Mouse (Mus musculus): Measurements from ENCODE around the gene Chrna1. TPM values are rescaled to one million over a fixed set of nuclear protein-coding genes. Genes with fewer than 3 reads are reported as not detected.

Chrna1 gene
- polyA plus RNA-seq (2014; fragmentation: Nextera tagmentation; extraction: Ambion mirVana), result 0.18 and 0.32 TPM in 2 replicates

DNA sequence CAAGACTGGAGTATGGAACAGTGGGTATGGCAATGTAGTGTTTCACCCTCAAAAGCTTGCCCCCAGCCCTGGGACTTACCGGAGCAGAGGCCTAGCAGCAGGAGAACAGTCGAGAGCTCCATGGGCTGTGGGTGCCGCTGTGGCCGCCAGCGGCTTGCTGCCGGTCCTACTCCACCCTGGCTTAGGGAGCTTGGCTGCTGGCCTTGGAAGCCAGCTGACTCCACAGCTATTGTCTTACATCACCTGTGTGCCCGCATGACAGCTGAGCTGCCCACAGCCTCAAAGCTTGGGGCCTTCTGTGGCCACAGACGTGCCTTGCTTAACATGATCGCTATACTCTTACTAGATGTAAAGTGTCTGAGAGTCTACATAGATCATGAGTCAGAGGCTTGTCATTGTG, at the start of gene Chrna1:
Gene Chrna1, minus strand, starts transcription at position 173 of the 400 bp plus-strand sequence.
- no peak within 1 kb of the TSS for H3K27ac ChIP-seq
- H3K4me3 ChIP-seq (replicated peaks; ENCODE audit: low read length), result no peak within 1 kb of the TSS
- H3K9me3 ChIP-seq (ENCODE audit: control insufficient read depth, low read length), result no peaks in the 10 kb centered on the region
- no peak for ATAC-seq (ENCODE audit: low FRiP score)
- peaks cover 3% of the 10 kb centered on the region; the same call in 1 of the 2 replicates for H3K27me3 ChIP-seq (ENCODE audit: control insufficient read depth, insufficient read depth, low read length)
- no peaks in the 10 kb centered on the region for H3K36me3 ChIP-seq (replicated peaks; ENCODE audit: control insufficient read depth, insufficient read depth)
- 92% methylated on average over 9 of the region's 9 CpGs for WGBS
- H3K4me1 ChIP-seq (replicated peaks; ENCODE audit: control insufficient read depth, insufficient read depth, low read length), result no peaks in the 10 kb centered on the region; the same call in 1 of the 2 replicates
- H3K4me2 ChIP-seq (replicated peaks), result no peak within 1 kb of the TSS
- DNase-seq (ENCODE audit: low spot score), result no peak
- no peak within 1 kb of the TSS for H3K9ac ChIP-seq

DNA sequence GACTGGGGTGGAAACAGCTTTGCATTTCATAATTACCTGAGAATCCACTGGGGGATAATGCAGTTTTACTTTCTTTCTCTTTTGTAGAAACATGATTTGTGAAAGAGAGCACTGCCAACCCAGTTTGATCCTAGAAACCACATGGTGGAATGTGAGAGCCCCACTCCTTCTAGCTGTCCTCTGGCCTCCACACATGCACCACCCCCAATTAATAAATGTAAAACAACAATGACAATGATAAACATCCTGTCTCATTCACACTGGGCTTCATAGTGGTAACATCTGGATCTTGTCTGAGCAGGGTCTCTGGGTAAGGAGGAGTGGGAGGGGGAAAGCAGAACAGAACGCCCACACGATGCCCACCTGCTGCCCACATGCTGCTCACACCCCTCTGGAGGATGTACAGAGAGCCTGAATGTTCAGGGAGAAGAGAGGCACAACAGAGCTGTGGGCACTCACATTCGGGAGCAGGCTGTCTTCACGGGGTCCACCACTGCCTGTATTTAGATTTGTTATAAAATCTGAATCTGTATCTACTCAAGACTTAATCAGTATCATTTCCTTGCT, 38.4 kb upstream of the Chrna1 start:
- Histone ChIP-seq H3K27me3 (ENCODE audit: control insufficient read depth, insufficient read depth, low read length) (no peaks in the 10 kb centered on the region), H3K36me3 (replicated peaks; ENCODE audit: control insufficient read depth, insufficient read depth) (peaks cover 56% of the 10 kb centered on the region), H3K4me3 (replicated peaks; ENCODE audit: low read length) (no peak overlapping the region), H3K4me2 (replicated peaks) (no peak overlapping the region), H3K9ac (no peak overlapping the region), H3K27ac (peak overlapping the region; percentile 20; the same call in 1 of the 2 replicates), H3K9me3 (ENCODE audit: control insufficient read depth, low read length) (no peaks in the 10 kb centered on the region), H3K4me1 (replicated peaks; ENCODE audit: control insufficient read depth, insufficient read depth, low read length) (no peaks in the 10 kb centered on the region)
- 74% methylated on average over 4 of the region's 4 CpGs for WGBS
- ATAC-seq (ENCODE audit: low FRiP score), result no peak
- DNase-seq (ENCODE audit: low spot score), result no peak

DNA sequence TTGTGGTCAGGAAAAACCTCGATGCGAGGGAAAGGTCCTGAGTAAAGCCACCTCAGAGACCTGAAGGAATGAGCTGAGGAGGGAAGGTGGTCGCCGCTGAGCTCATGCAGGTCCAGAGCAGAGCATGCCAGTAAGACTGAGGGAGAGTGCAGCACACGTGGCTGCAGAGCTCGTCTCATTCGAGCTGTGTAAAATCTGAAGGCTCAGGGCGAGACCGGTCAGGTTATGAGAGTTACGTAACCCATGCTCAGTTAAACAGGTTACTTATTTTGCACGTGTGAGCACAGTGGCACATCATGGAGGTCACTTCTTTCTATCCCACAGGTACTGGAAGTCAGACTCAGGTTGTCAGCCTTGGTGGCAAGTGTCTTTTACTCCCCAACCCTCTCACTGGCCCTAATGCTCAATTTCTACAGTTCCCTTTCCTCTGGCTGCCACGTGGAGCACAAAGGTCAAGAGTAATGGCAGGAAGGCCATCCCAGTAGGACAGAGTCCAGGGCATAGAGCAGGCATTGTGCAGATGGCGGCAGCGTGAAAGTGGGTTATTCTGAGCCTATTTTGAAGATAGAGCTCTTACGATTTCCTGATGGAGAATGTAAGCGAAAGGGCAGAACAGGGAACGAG, 36.4 kb upstream of the Chrna1 start:
- 91% methylated on average over 17 of the region's 17 CpGs for WGBS
- Histone ChIP-seq H3K9ac (no peak overlapping the region), H3K27me3 (ENCODE audit: control insufficient read depth, insufficient read depth, low read length) (no peaks in the 10 kb centered on the region), H3K4me2 (replicated peaks) (no peak overlapping the region), H3K4me3 (replicated peaks; ENCODE audit: low read length) (no peak overlapping the region), H3K4me1 (replicated peaks; ENCODE audit: control insufficient read depth, insufficient read depth, low read length) (no peaks in the 10 kb centered on the region), H3K27ac (no peak overlapping the region), H3K36me3 (replicated peaks; ENCODE audit: control insufficient read depth, insufficient read depth) (peaks cover 57% of the 10 kb centered on the region), H3K9me3 (ENCODE audit: control insufficient read depth, low read length) (no peaks in the 10 kb centered on the region)
- DNase-seq (ENCODE audit: low spot score) (no peak), ATAC-seq (ENCODE audit: low FRiP score) (no peak)

DNA sequence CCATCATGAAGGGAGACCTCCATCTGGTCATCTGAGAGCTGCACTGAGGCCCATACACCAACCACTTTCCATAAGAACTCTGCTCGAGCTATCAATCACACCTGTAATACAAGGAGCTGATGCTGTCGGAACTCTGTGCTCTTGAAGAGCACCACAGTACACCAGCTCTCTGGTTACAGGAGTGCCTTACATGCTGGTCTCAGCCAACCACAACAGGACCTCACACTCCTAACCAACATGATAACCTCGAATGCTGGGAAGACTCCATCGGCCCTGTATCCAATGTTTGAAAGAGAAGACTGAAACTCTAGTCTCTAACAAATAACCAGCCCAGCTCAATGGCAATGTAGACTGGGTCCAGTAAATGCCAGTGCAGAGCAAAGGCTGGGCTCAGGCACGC, 35.3 kb upstream of the Chrna1 start:
- 95% methylated on average over 5 of the region's 5 CpGs for WGBS
- Histone ChIP-seq H3K4me3 (replicated peaks; ENCODE audit: low read length) (no peak overlapping the region), H3K27me3 (ENCODE audit: control insufficient read depth, insufficient read depth, low read length) (no peaks in the 10 kb centered on the region), H3K4me2 (replicated peaks) (no peak overlapping the region), H3K9me3 (ENCODE audit: control insufficient read depth, low read length) (no peaks in the 10 kb centered on the region), H3K36me3 (replicated peaks; ENCODE audit: control insufficient read depth, insufficient read depth) (peaks cover 59% of the 10 kb centered on the region), H3K27ac (no peak overlapping the region), H3K4me1 (replicated peaks; ENCODE audit: control insufficient read depth, insufficient read depth, low read length) (no peaks in the 10 kb centered on the region), H3K9ac (no peak overlapping the region)
- DNase-seq (ENCODE audit: low spot score), result no peak
- no peak for ATAC-seq (ENCODE audit: low FRiP score)

DNA sequence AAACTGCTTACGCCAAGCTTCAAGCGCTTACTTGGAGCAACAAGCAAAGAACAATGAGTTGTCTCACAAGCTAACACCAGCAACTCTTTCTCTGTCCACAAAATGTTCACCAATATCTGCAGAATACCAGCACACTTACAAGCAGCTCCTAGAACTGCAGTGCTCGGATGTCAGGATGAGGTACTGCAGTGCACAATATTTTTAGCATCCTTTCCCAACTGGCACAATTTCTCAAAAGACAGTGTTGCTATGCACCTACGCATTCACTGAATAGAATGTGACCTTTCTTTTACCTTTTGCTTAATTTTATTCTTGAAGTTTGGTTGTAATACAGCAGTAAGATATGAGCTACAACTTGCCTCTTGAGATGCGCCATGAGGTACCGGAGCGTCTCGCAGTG, 34.2 kb upstream of the Chrna1 start:
- Histone ChIP-seq H3K9ac (no peak overlapping the region), H3K36me3 (replicated peaks; ENCODE audit: control insufficient read depth, insufficient read depth) (peaks cover 59% of the 10 kb centered on the region), H3K9me3 (ENCODE audit: control insufficient read depth, low read length) (no peaks in the 10 kb centered on the region), H3K27ac (no peak overlapping the region), H3K27me3 (ENCODE audit: control insufficient read depth, insufficient read depth, low read length) (no peaks in the 10 kb centered on the region), H3K4me3 (replicated peaks; ENCODE audit: low read length) (no peak overlapping the region), H3K4me1 (replicated peaks; ENCODE audit: control insufficient read depth, insufficient read depth, low read length) (no peaks in the 10 kb centered on the region), H3K4me2 (replicated peaks) (no peak overlapping the region)
- DNase-seq (ENCODE audit: low spot score), result no peak
- no peak for ATAC-seq (ENCODE audit: low FRiP score)
- 96% methylated on average over 8 of the region's 8 CpGs for WGBS

DNA sequence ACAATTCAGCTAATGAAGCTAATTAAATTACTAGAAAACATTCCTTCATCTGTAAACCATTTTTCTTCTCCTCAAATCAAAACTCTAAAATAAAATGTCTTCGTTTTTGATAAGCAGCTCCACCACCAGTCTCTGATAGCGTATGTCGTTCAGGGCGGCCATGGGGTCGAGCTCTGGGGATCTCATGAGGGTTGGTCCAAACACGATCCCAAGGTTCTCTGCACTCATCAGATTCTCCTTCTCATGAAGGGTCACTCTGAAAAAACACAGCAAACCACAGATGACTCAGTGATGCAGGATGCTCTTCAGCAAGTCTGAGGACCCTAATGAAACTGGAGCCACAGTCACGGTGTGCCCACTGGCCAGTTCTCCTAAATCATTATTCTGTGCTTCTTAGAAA, 32.8 kb upstream of the Chrna1 start:
- H3K4me3 ChIP-seq (replicated peaks; ENCODE audit: low read length), result no peak overlapping the region
- no peaks in the 10 kb centered on the region for H3K27me3 ChIP-seq (ENCODE audit: control insufficient read depth, insufficient read depth, low read length)
- H3K4me2 ChIP-seq (replicated peaks), result no peak overlapping the region
- H3K9ac ChIP-seq, result no peak overlapping the region
- 97% methylated on average over 7 of the region's 7 CpGs for WGBS
- H3K4me1 ChIP-seq (replicated peaks; ENCODE audit: control insufficient read depth, insufficient read depth, low read length), result no peaks in the 10 kb centered on the region
- peaks cover 53% of the 10 kb centered on the region for H3K36me3 ChIP-seq (replicated peaks; ENCODE audit: control insufficient read depth, insufficient read depth)
- no peak overlapping the region for H3K27ac ChIP-seq
- ATAC-seq (ENCODE audit: low FRiP score) (no peak), DNase-seq (ENCODE audit: low spot score) (no peak)
- no peaks in the 10 kb centered on the region for H3K9me3 ChIP-seq (ENCODE audit: control insufficient read depth, low read length)

DNA sequence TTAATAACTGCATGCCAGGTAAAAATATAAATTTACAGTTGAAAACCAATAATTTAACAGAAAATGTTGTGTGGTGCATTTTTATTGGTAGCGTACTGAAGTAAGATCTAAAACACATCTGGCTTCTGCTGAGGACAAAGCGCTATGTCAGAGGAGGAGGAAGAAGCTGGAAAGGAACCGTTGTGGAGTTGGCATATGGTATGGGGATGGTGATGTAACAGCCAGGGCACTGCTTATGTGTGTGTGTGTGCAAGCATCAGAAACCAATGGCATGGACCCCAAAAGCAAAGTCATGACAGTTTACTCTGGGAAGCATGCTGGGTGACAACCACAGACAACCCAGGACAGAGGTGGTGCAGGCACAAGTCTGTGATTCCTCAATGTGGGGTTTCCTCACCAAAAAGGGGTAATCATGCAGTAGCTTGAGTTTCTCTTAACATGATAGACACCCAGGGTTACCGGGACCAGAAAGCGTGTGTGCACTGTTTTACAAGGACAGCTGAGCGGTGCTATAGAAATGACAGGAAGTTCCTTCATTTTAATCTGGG, 32.3 kb upstream of the Chrna1 start:
- no peak for ATAC-seq (ENCODE audit: low FRiP score)
- no peaks in the 10 kb centered on the region for H3K27me3 ChIP-seq (ENCODE audit: control insufficient read depth, insufficient read depth, low read length)
- peaks cover 48% of the 10 kb centered on the region for H3K36me3 ChIP-seq (replicated peaks; ENCODE audit: control insufficient read depth, insufficient read depth)
- no peaks in the 10 kb centered on the region for H3K4me1 ChIP-seq (replicated peaks; ENCODE audit: control insufficient read depth, insufficient read depth, low read length)
- H3K27ac ChIP-seq, result no peak overlapping the region
- H3K9ac ChIP-seq, result no peak overlapping the region
- no peak overlapping the region for H3K4me2 ChIP-seq (replicated peaks)
- no peak overlapping the region for H3K4me3 ChIP-seq (replicated peaks; ENCODE audit: low read length)
- no peak for DNase-seq (ENCODE audit: low spot score)
- WGBS, result 94% methylated on average over 6 of the region's 6 CpGs
- no peaks in the 10 kb centered on the region for H3K9me3 ChIP-seq (ENCODE audit: control insufficient read depth, low read length)

DNA sequence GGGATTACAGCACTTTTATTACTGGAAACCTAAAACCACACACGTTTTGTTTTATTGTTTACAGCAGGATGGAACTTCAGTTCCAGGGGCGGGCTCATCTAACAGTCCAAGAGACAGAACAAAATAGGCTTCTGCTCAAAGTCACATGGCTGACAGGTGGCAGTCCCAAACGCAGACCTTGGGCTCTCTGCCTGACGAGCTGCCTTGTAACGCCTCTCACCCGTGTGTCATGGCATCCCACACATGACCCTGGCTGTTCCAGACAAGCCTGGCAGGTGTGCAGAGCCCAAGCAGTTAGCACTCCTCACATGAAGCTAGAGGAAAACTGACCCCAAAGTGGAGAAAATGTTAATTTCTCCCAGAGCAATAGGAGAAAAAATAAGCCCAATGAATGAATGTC, 31.7 kb upstream of the Chrna1 start:
- DNase-seq (ENCODE audit: low spot score), result no peak

DNA sequence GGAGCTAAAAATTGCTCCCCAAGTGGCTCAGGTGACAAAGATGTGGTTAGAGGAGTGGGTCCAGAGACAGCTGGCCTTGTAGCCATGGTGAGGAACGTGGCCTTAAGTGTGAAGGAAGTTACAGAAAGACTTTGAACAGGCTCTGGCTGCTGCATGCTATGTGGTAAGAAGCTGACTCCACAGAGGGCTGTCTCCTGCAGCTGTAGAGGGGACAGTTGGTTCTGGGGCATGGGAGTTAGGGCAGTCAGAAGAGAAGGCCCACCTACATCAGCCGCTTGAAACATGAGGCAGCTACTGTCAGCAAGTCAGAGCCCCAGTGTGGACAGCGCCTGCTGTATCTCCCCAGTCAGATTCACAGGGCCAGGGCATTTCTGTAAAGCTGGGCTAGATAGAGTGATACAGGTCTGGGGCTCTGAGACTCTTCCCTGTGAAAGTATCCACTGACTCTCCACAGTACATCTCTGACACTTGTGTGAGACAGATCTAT, 29.6 kb upstream of the Chrna1 start:
- H3K36me3 ChIP-seq (replicated peaks; ENCODE audit: control insufficient read depth, insufficient read depth), result peaks cover 33% of the 10 kb centered on the region
- no peak overlapping the region for H3K9ac ChIP-seq
- ATAC-seq (ENCODE audit: low FRiP score) (no peak), DNase-seq (ENCODE audit: low spot score) (no peak)
- WGBS, result 96% methylated on average over 3 of the region's 3 CpGs
- H3K9me3 ChIP-seq (ENCODE audit: control insufficient read depth, low read length), result no peaks in the 10 kb centered on the region
- no peak overlapping the region for H3K4me2 ChIP-seq (replicated peaks)
- H3K4me3 ChIP-seq (replicated peaks; ENCODE audit: low read length), result no peak overlapping the region
- peaks cover 6% of the 10 kb centered on the region for H3K4me1 ChIP-seq (replicated peaks; ENCODE audit: control insufficient read depth, insufficient read depth, low read length)
- H3K27ac ChIP-seq, result no peak overlapping the region
- no peaks in the 10 kb centered on the region for H3K27me3 ChIP-seq (ENCODE audit: control insufficient read depth, insufficient read depth, low read length)

More for the DNA sequence above, 31.7 kb upstream of the Chrna1 start:
- Histone ChIP-seq H3K4me3 (replicated peaks; ENCODE audit: low read length) (no peak overlapping the region), H3K4me2 (replicated peaks) (no peak overlapping the region), H3K27ac (no peak overlapping the region), H3K27me3 (ENCODE audit: control insufficient read depth, insufficient read depth, low read length) (no peaks in the 10 kb centered on the region), H3K4me1 (replicated peaks; ENCODE audit: control insufficient read depth, insufficient read depth, low read length) (no peaks in the 10 kb centered on the region), H3K36me3 (replicated peaks; ENCODE audit: control insufficient read depth, insufficient read depth) (peaks cover 44% of the 10 kb centered on the region), H3K9ac (no peak overlapping the region), H3K9me3 (ENCODE audit: control insufficient read depth, low read length) (no peaks in the 10 kb centered on the region)
- no peak for ATAC-seq (ENCODE audit: low FRiP score)
- 88% methylated on average over 6 of the region's 6 CpGs for WGBS

Data from hindbrain, embryonic 14.5 days (tissue).